Mouse (Mus musculus) brown adipose tissue, adult 24 weeks (tissue): ENCODE data around the gene Agap1. TPM values are rescaled to one million over a fixed set of nuclear protein-coding genes. Genes with fewer than 3 reads are reported as not detected.

ENCODE experiments used
- H3K27ac ChIP-seq: fragments of 200-500 bp; replicated peaks from 2 replicates; pipeline ENCODE4 v1.5.1; 2012; ENCODE audit warnings: low read depth, mild to moderate bottlenecking, low read length
- H3K4me1 ChIP-seq: fragments of 200-500 bp; 2 replicates; pipeline ENCODE4 v1.6.1; 2012; ENCODE audit warnings: low read length, mixed read lengths; ENCODE audit not compliant: control insufficient read depth, insufficient read depth, insufficient read length
- H3K4me3 ChIP-seq: fragments of 200-500 bp; 2 replicates; pipeline ENCODE4 v1.5.1; 2012; ENCODE audit warnings: low read depth, mild to moderate bottlenecking, low read length, moderate library complexity; ENCODE audit not compliant: insufficient read depth
- polyA plus RNA-seq: library from polyadenylated mRNA; stranded (reverse); fragments of >200 nt; gene quantifications from 2 replicates; pipeline ENCODE4 v1.2.4, GENCODE M21; 2012; ENCODE audit not compliant: missing spikeins, insufficient read depth, insufficient read length

Gene Agap1
- polyA plus RNA-seq, 1 experiment = 8.4 TPM

GRCm38 (mm10) chr1:89798724-89799123, 344.1 kb downstream of the Agap1 start:
- H3K4me1 ChIP-seq = no peaks in the 10 kb centered on the region
- no peak overlapping the region for H3K4me3 ChIP-seq
- no peak overlapping the region for H3K27ac ChIP-seq

GRCm38 (mm10) chr1:89801506-89801905, 346.9 kb downstream of the Agap1 start:
- no peak overlapping the region for H3K27ac ChIP-seq
- no peaks in the 10 kb centered on the region for H3K4me1 ChIP-seq
- H3K4me3 ChIP-seq = no peak overlapping the region

- Histone ChIP-seq H3K4me1 (no peaks in the 10 kb centered on the region), H3K4me3 (no peak overlapping the region), H3K27ac (no peak overlapping the region)
These were observed 350.4 kb downstream of the Agap1 start for GRCm38 (mm10) chr1:89804981-89805380.

GRCm38 (mm10) chr1:89812816-89813215, 358.2 kb downstream of the Agap1 start:
- H3K4me3 ChIP-seq = no peak overlapping the region
- H3K4me1 ChIP-seq = no peaks in the 10 kb centered on the region
- H3K27ac ChIP-seq = no peak overlapping the region

- Histone ChIP-seq H3K27ac (no peak overlapping the region), H3K4me1 (no peaks in the 10 kb centered on the region), H3K4me3 (no peak overlapping the region)
These were observed 362.0 kb downstream of the Agap1 start for GRCm38 (mm10) chr1:89816487-89817206.

GRCm38 (mm10) chr1:89821822-89822221, 367.2 kb downstream of the Agap1 start:
- Histone ChIP-seq H3K4me3 (no peak overlapping the region), H3K4me1 (no peaks in the 10 kb centered on the region), H3K27ac (no peak overlapping the region)

- Histone ChIP-seq H3K4me1 (peaks cover under 1% of the 10 kb centered on the region; the same call in 1 of the 2 replicates), H3K27ac (no peak overlapping the region), H3K4me3 (no peak overlapping the region)
These were observed 367.8 kb downstream of the Agap1 start for GRCm38 (mm10) chr1:89822431-89822830.

- no peak overlapping the region for H3K27ac ChIP-seq
- peaks cover 3% of the 10 kb centered on the region; the same call in 1 of the 2 replicates for H3K4me1 ChIP-seq
- H3K4me3 ChIP-seq = no peak overlapping the region
These were observed 368.4 kb downstream of the Agap1 start for GRCm38 (mm10) chr1:89823036-89823435.

GRCm38 (mm10) chr1:89827051-89827450, 372.4 kb downstream of the Agap1 start:
- Histone ChIP-seq H3K4me1 (peaks cover 3% of the 10 kb centered on the region; the same call in 1 of the 2 replicates), H3K27ac (no peak overlapping the region), H3K4me3 (no peak overlapping the region)

GRCm38 (mm10) chr1:89831095-89831494, 376.5 kb downstream of the Agap1 start:
- Histone ChIP-seq H3K4me3 (no peak overlapping the region), H3K4me1 (peaks cover 3% of the 10 kb centered on the region; the same call in 1 of the 2 replicates), H3K27ac (no peak overlapping the region)

- H3K4me1 ChIP-seq = no peaks in the 10 kb centered on the region
- H3K4me3 ChIP-seq = no peak overlapping the region
- H3K27ac ChIP-seq = no peak overlapping the region
These were observed 389.5 kb downstream of the Agap1 start for GRCm38 (mm10) chr1:89844064-89844463.

- Histone ChIP-seq H3K27ac (no peak overlapping the region), H3K4me1 (no peaks in the 10 kb centered on the region), H3K4me3 (no peak overlapping the region)
These were observed 390.9 kb downstream of the Agap1 start for GRCm38 (mm10) chr1:89845487-89845886.

- Histone ChIP-seq H3K4me1 (no peaks in the 10 kb centered on the region), H3K27ac (no peak overlapping the region), H3K4me3 (no peak overlapping the region)
These were observed 391.5 kb downstream of the Agap1 start for GRCm38 (mm10) chr1:89846148-89846547.

- Histone ChIP-seq H3K4me3 (no peak overlapping the region), H3K27ac (no peak overlapping the region), H3K4me1 (no peaks in the 10 kb centered on the region)
These were observed 393.9 kb downstream of the Agap1 start for GRCm38 (mm10) chr1:89848356-89849039.

GRCm38 (mm10) chr1:89849151-89849860, 394.7 kb downstream of the Agap1 start:
- H3K4me1 ChIP-seq = no peaks in the 10 kb centered on the region
- no peak overlapping the region for H3K27ac ChIP-seq
- H3K4me3 ChIP-seq = no peak overlapping the region
